Mouse (Mus musculus): ENCODE results near the gene Lrrc1. TPM values are rescaled to one million over a fixed set of nuclear protein-coding genes. Genes with fewer than 3 reads are reported as not detected.
A peak's percentile ranks its signal among the peaks of the same experiment; 100 is the strongest.

Lrrc1 gene
- polyA plus RNA-seq, 1 experiment, result 33.2 TPM

DNA sequence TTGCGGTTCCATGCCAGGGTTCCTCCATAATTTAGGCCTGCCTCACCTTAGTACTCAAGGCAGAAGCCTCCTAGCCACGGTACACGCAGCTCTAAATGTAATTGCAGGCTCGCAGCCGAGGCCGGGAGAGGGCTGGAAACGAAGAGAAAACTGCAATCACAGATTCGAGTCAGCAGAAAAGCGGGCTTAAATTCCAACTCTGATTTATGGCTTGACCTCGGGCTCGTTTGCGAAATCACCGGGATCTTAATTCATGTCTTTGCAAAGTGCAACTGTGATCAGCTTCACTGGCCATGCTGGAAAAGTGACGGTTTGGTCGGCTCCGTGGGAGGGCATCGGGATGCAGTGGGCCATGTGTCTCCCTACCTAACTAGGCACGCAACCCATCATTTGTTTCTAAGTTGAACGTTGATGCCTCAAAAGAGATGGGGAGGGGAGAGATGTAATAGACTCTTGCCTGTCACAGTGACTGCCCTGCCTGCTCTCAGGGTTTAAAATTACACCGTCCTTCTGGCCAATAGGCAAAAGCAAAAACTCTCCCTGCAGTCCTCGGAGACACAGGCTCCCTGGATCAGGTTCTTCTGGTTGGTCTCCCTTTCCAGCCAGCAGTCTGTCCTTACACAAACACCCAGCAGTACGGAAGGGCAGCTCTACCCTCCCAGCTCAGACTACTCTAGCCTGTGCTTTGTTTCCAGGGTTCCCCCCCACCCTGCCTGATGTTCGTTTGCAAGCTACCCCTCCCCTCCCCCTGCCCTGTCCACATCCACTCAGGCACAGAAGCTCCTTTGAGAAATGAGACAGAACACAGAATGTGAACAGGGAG, 117.2 kb downstream of the Lrrc1 start:
- DNase-seq (ENCODE audit: low spot score), result peak; percentile 37

DNA sequence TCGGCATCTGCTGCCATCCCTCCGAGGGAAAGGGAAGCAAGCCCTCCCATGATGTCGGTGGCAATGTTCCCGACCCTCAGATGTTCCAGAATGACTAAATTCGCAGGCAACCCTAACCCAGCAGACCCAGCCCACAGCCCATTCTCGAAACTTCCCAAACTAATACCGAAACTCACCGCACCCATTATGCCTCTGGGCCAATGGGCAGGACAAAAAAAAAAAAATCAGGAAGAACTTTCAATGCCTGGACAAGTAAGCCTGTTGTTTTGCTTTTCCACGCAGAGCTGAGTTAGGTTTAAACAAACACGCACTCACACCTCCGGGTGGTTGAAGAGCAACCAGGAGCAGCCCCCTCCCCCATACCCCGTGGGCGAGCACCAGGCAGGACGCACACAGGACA, 118.6 kb downstream of the Lrrc1 start:
- DNase-seq (ENCODE audit: low spot score), result no peak

DNA sequence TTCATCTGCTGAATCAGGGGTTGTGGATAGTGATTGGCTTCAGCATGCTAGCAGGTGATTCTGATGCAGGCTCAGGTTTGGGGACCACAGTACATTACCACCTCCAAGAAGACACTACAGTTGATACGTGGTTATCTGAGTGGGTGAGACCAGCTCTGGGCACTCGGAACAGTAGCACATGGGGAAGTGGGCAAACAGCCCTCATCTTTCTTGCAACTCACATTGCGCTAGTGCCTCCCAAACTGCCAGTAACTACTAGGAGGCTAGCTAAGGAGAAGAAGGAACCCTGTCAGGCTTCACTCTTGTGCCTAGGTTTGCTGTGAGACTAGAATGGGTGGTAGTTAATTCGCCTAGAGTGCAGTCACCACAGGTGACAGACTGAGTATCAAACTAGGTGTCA, 119.1 kb downstream of the Lrrc1 start:
- DNase-seq (ENCODE audit: low spot score), result no peak

DNA sequence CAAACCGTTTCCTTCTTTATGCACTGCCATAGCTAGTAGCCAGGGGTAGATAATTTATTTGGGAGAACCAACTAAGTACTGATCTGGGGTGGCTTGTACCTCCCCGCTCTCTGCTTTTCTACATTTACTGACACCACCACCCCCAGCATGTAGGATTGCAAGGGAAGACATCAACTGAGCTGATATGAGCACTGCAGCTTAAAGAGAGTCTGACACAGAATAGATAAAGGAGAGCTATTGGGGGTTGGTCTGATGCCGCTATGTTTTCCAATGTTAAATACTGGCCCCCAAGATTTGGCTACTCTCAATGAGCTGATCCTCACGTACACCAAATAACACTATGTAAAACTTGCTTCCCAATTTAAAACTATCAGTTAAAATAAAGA, 124.5 kb downstream of the Lrrc1 start:
- no peak for DNase-seq (ENCODE audit: low spot score)

DNA sequence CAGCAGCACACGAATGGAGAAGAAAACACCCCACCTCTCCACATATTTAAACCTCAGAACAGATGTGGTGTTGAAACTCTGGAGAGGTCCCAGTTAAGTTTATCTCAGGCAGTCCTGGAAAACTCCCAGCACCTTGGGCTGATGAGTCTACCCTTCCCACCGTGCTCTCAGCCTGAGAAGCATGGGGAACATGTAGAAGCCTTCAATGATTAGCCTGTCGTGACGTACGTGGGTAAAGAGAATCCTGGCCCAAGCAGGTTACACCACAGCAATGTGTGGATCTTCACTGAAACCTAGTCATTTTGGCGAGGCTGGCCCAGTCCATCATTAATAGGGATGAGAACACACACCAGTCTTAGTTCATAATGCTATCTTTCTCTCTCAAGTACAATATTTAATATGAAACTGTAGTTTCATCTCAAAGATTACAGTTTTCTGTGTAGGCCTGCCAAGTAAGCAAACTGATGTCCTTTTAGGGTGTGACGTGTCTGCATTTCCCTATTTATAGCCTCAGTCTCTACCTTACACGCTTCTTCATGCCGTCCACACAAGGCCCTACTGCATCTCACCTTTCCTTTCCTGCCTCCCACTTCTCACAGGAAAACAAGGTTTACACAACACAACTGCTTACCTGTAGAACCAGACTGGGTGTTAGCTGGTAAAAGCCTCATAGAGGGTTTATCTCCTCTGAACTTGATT, 125.0 kb downstream of the Lrrc1 start:
- DNase-seq (ENCODE audit: low spot score), result no peak

DNA sequence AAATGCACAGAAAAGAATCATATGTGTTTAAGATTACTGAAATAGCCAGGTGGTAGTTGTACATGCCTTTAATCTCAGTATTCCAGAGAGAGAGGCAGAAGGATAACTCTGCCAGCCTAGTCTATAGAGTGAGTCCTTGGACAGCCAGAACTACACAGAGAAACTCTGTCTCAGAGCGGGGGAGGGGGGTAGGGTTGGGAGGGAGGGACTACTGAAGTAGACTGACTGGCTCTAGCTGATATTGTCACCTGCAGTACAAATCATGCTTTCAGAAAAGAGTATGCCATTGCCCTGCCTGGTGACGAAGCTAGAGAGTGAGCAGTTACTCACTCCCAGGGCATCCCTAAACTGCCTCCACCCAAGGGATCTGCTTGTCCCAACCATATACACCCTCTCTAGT, 125.9 kb downstream of the Lrrc1 start:
- DNase-seq (ENCODE audit: low spot score), result no peak

DNA sequence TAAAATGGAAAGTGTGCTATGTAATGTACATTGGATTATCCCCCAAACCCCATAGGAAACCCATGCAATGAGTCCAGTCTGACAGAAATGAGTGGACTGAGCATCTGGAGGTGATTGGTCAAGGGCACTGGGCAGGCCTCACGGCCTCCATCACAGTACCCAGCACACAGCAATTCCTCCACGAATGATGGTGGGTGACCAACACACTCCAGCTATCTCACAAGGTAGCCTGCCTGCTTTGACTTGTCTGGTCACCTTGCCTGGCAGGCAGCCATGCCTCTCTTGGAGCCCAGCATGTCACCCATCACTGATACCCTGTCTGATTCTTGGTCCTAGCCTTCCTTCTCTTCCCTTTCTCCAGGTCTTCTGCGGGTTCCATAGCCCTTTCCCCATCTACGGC, 128.2 kb downstream of the Lrrc1 start:
- no peak for DNase-seq (ENCODE audit: low spot score)

DNA sequence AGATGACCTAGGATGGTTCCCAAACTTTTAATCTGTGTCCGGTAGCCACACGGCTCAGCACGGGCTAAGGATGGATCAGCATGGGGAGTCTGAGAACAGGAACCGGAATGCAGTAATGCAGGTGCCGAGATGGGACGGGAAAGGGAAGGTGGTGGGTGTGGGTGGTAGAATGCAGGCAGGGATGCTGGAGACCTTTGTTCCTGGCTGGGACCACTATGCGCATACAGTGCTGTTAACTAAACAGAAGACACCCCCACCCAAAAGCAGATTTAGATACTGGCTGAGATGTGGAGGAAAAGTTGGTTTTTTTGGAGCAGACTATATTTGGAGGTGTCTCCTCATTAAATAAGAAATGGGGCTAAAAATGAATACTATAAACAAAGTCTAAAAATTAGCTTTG, 128.7 kb downstream of the Lrrc1 start:
- no peak for DNase-seq (ENCODE audit: low spot score)

DNA sequence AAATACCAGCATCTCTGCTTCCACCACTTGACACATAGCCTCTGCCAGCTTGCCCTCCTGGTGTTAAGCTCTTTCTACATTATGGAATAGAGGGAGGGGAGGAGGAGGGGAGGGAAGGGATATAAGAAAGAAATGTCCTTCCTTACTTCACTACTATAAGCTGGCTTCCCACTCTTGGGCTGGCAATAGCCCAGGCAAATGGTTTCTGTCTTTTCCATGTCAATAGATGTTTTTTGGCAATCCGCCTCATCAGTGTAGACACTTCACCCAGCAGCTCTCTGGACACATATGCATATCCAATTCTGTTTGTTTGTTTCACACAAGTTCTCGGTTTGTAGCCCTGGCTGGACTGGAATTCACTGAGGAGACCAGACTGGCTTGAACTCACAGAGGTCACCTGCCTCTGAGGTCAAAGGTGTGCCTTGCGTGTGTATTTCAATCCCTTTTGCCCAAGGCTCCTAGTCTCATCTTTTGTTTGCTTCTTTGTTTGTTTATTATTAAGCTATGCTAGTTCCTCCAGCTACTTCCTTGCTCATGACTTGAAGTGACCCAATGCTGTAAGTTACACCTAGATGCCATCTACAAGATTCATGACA, 132.7 kb downstream of the Lrrc1 start:
- DNase-seq (ENCODE audit: low spot score), result no peak

DNA sequence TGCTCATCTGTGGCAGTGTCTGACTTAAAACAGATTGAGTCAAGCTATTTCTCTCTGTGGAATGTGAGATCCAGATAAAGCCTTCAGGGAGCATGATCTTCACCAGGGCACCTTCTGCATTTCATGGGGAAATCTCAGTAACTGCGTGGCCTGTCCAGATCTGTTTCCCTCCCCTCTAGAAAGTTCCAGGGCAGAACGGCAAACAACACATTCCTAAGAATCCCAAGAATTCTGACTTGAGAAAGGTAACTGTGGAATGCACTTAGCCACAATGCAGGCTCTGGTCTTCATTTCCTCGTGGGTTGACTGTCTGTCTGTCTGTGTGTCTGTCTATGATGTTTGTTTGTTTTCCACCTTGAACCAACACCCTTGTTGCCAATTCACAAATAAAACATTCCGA, 133.7 kb downstream of the Lrrc1 start:
- no peak for DNase-seq (ENCODE audit: low spot score)

DNA sequence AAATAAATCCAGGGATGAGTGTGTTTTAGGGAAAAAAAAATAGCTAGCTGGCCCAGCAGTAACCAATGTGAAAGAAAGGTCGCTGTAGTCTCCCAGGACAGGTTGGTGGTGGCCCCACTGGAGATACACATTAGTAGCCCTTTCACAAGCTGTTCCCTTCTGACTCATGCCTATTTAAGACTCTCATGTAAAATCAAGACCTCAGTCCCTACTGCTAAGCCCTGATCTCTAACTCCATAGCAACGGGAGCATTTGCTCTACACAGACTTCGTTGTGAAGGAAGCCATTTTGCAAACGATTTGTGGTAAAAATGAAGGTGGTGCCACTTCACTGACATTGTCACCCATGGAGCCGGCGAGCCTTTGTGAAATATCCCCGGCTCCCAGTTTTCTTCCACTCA, 134.1 kb downstream of the Lrrc1 start:
- DNase-seq (ENCODE audit: low spot score), result no peak

DNA sequence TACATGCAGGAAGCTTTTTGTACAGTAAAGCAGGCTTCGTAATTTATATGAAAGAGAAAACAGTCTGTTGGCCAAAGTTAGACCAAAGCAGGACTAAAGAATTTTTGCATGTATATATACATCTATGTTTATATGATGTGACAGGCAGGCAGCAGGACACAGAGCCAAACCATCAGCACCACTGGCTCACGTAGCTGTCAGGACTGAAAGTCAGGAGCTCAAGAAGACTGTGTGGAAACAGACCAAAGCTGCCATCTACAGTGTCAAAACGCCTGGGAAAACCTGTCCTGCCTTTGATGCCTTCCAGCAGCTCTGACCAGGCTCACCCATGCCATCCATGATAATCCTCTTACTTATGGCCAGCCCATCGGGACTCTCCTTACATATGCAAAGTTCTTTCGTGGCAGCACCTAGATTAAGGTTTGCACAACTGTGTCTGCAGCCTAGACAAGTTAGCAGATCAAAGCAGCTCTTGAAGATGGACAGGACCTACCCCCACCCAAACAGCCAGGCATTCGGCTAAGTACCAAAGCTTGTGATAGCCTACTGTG, 136.5 kb downstream of the Lrrc1 start:
- no peak for DNase-seq (ENCODE audit: low spot score)

DNA sequence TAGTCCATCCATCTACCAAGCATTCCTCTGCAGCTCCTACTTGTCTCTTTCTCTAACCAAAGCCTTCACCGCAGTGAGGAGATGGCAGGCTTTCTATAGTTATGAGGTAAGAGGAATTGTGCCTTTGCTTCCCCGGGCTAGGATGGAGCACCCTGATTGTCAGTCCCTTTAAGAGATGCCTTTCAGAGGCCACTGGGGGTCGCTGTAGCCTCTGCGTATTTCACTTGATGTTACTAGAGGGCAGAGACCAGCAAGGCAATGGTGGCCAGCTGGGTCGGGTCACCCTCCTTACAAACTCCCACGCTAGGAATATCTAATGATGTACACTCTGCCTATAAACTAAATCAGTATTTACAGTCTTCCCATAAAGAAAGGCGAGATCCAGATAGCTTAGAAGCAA, 137.8 kb downstream of the Lrrc1 start:
- peak; percentile 41 for DNase-seq (ENCODE audit: low spot score)

DNA sequence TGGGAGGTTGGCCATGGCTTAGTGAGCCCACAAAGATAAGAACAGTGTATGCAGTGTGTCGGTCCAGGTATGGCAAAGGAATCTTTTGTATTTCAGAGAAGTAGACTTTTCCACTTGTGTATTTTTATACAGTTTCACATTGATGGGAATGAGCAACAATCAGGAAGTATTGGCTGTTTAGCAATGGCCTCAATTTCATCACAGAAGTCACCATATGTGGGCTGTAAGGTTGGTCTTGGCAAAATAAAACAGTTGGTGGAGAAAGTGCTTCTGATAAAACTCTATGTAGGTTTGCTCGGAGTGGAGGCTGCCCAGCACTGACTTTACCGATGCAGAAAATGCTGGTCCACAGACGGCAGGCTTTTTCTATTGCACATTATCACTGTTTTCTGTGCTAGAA, 140.2 kb downstream of the Lrrc1 start:
- no peak for DNase-seq (ENCODE audit: low spot score)

DNA sequence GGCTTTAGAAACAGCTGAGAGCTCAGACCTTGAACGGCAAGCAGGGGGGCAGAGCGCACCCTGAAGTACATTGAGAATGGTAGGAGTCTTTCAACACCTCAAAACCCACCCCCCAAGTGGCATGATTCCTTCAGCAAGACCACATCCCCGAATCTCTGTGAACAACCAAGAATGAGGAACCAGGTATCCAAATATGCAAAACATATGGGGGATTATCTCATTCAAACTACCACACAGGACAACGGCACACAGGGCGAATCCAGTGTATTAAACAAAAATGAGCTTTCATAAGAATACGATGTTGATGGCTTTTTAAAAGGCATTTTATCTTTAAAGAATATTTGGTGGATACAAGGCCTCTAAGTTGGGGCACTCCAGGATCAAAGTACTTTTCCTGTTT, 140.7 kb downstream of the Lrrc1 start:
- no peak for DNase-seq (ENCODE audit: low spot score)

DNA sequence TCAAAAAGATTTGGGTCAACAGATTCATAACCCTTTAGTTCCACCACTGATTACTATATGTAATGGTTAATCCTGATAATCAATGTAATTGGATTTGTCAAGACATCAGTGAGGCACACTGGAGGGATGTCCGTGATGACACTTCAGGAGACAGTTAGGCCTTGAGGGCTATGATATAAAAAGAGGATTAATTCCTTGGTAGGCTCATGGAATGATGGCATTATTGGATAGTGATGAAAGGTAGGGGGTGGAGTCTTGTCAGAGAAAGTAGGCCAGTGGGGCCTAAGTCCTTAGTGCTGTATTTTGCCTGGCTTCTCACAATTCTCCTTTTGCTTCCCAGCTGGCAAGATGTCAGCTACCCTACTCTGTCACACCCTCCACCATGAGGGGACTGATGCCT, 141.7 kb downstream of the Lrrc1 start:
- no peak for DNase-seq (ENCODE audit: low spot score)

DNA sequence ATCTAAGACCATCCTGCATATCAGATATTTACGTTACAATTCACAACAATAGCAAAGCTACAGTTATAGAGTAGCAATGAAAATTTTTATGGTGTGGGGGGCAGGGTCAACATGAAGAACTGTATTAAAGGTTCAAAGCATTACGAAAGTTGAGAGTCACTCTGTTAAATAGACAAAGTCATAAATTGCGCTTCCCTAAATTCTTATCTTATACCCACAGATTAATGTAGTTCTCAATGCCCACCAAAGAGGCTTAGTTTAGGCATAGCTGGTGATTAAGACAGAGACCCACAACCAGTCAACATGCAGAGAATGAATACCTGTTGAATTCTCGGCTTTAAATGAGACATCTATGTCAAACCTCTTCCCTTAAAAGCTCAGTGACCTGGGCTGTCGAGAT, 144.9 kb downstream of the Lrrc1 start:
- DNase-seq (ENCODE audit: low spot score), result no peak

DNA sequence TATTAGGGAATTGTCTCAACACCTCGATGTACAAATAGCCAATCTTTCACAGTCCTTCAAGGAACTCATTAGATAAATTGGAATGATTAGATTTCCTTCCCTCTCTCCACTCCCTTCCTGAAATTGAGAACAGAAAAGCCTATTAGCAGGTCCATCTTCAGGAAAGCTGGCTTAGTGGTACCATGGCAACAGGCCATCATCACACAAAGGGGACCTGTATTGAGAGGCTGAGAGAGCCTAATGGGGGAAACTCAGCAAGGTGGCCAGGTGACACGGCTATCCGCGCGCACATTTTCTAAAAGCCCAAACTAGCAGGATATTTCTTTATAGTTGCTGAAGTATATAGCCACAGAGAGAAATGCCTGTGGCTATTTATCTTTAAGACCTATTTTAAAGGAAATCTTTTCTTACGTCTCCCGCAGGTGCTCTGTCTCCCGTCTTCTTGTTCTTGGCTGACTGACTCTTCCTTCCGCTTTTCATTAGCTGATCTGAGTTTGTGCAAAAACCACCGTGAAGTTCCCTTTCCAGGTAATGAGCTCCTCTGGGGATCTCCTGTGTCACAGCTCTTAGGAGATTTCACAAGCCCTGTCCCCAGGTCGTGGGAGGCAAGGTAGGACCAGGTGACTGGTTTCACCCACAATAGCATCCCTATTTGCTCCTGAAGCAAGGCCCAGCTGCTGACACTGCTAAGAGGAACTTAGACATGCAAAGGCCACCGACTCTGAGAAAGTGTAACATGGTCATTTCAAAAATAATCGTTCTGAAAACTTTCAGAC, 145.6 kb downstream of the Lrrc1 start:
- DNase-seq (ENCODE audit: low spot score), result no peak

DNA sequence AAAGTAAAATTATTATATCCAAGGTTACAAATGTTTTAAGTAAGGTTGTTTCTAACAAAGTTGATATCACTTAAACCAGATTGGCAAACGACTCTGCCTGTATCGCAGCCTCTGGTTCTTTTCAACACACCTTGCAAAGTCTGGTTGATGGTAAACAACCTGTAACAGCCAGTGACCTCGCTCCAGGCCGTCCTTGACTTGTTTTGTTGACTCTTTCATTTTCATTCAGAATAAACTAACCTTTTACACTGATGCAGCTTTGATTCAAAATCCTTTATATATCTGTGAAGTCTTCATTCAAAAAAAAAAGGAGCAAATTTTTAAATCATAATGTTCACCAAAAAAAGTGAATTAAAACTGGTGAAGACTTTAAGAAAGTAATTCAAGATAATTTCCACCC, 147.6 kb downstream of the Lrrc1 start:
- DNase-seq (ENCODE audit: low spot score), result no peak

DNA sequence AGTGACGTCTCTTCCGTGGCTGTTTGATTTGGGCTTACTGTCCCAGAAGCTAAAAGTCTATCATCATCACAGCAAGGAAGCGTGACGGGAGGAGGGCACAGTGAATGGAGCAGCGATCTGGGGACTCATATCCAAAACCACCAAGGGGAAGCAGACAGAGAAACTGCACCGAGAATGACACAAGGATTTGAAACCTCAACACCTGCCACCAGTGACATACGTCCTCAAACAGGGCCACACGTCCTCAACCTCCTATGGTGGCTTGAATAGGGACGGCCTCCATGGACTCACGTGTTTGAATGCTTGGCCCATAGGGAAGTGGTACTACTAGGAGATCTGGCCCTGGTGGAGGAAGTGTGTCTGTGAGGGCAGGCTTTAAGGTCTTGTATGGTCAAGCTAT, 153.4 kb downstream of the Lrrc1 start:
- DNase-seq (ENCODE audit: low spot score), result no peak

DNA sequence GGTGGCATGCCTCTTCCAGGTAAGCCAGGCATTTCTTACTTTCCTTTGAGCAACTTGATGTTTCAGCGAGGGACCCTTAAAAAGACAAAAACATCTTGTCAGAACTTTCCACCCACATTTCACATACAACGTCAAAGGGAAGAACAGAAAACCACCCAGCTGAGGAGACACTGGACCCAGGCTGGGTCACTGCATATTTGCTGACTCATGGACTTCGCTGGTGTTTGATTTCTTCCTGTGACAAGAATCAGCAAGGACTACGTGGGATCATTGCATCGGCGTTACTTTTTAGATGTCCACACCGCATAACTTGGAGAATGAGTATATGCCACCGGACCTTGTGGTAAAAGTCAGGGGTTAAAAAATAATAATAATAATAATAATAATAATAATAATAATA, 155.7 kb downstream of the Lrrc1 start:
- DNase-seq (ENCODE audit: low spot score), result no peak

DNA sequence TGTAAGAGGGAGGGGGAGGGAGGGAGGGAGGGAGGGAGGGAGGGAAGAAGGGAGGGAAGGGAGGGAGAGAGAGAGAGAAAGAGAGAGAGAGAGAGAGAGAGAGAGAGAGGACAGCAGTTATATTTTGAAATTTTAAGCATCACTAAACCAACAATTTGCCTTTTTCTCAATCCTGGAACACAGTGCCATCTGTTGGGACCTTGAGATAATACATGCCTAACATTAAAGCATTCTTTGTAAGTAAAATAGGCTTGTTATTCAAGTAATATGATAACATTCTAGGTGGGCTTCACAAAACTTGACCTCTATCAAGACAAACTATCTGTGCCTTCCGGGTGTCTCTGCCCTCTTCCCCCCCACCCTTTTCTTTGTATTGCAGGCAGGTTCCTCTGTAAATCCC, 157.9 kb downstream of the Lrrc1 start:
- no peak for DNase-seq (ENCODE audit: low spot score)
